Mouse (Mus musculus) spleen, adult 12 weeks (tissue): ENCODE measurements around the gene Bmpr2.
A peak's percentile ranks its signal among the peaks of the same experiment; 100 is the strongest.

ENCODE experiments used
- DNase-seq: peaks from one replicate; pipeline ENCODE4 v3.0.0; 2022; ENCODE audit warnings: low spot score

Bmpr2 gene

GRCm38 (mm10) chr1:59901082-59901876 is 138.1 kb downstream of the Bmpr2 start:
- no peak for DNase-seq

- DNase-seq, result no peak
These were observed 139.4 kb downstream of the Bmpr2 start for GRCm38 (mm10) chr1:59902634-59903033.

- DNase-seq, result no peak
These were observed 141.6 kb downstream of the Bmpr2 start for GRCm38 (mm10) chr1:59904630-59905295.

- DNase-seq, result no peak
These were observed 142.7 kb downstream of the Bmpr2 start for GRCm38 (mm10) chr1:59905916-59906315.

GRCm38 (mm10) chr1:59906819-59907521 is 143.8 kb downstream of the Bmpr2 start:
- no peak for DNase-seq

GRCm38 (mm10) chr1:59907700-59908099 is 144.5 kb downstream of the Bmpr2 start:
- DNase-seq, result no peak

- DNase-seq, result no peak
These were observed 147.7 kb downstream of the Bmpr2 start for GRCm38 (mm10) chr1:59910941-59911340.

- DNase-seq, result peak; percentile 94
These were observed 149.4 kb downstream of the Bmpr2 start, which contains the start of gene Fam117b for GRCm38 (mm10) chr1:59912413-59913157. Fam117b (plus strand) TSS chr1:59913006.

- DNase-seq, result peak; percentile 55
These were observed 150.1 kb downstream of the Bmpr2 start for GRCm38 (mm10) chr1:59913195-59913868.

- no peak for DNase-seq
These were observed 150.6 kb downstream of the Bmpr2 start for GRCm38 (mm10) chr1:59913869-59914225.

GRCm38 (mm10) chr1:59914799-59915198 is 151.6 kb downstream of the Bmpr2 start:
- DNase-seq, result no peak

- no peak for DNase-seq
These were observed 152.8 kb downstream of the Bmpr2 start for GRCm38 (mm10) chr1:59915843-59916610.

GRCm38 (mm10) chr1:59917401-59917800 is 154.2 kb downstream of the Bmpr2 start:
- DNase-seq, result no peak

- no peak for DNase-seq
These were observed 154.9 kb downstream of the Bmpr2 start for GRCm38 (mm10) chr1:59918075-59918474.

GRCm38 (mm10) chr1:59923201-59923600 is 160.0 kb downstream of the Bmpr2 start:
- no peak for DNase-seq

- no peak for DNase-seq
These were observed 160.5 kb downstream of the Bmpr2 start for GRCm38 (mm10) chr1:59923673-59924072.

GRCm38 (mm10) chr1:59924411-59924810 is 161.2 kb downstream of the Bmpr2 start:
- no peak for DNase-seq

- DNase-seq, result no peak
These were observed 162.9 kb downstream of the Bmpr2 start for GRCm38 (mm10) chr1:59926021-59926672.

GRCm38 (mm10) chr1:59927131-59927680 is 164.0 kb downstream of the Bmpr2 start:
- DNase-seq, result no peak
